Mouse (Mus musculus): ENCODE data around the gene Fam126b.
"Not testable (repeated sequence)": the region's sequence is repeated elsewhere in the genome, so short reads cannot be mapped to it uniquely, and the experiment has no call there.

Gene Fam126b

DNA sequence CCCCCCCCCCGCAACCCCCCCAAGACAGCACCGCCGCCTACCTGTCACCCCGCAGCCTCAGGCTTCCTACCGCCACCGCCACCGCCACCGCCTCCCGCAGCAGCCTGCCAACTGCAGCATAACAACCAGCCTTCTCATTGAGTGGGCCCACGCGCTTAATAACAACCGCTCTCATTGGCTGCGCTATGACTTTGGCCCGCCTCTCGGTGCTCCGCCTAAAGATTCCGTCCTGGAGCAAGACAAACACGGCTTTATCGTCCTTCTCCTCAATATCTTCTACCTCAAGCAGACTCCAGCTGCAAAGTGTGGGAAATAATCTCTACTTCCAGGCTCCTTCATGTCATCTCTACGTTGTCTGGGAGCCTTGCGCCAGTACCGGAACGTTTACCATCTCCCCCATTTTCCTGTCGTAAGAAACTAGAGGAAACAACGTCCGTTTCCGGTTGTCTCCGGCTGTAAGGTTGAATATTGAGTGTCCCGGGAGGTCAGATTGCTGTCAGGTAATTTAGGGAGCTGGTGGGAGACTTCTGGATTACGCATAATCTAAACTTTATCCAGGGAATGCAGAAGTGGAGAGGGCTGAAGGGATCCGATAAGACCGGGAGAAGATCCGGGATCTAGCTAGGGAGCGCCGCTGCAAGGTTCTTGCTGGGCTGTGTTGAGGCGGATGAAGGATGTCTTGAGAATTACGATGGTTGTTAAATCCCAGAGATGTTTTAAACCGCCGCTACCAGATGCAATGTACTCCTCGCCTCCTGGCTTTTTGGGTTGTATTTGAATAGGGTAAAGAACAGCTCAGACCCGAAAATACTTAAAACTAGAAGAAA, at the start of gene Fam126b, which contains the start of gene Ndufb3:
Fam126b (minus strand) TSS at position 153 of the 827 bp plus-strand sequence.
Ndufb3 (plus strand) TSS at position 214 of the 827 bp plus-strand sequence.
- DNase-seq (ENCODE audit: low read depth): peak; percentile 95

DNA sequence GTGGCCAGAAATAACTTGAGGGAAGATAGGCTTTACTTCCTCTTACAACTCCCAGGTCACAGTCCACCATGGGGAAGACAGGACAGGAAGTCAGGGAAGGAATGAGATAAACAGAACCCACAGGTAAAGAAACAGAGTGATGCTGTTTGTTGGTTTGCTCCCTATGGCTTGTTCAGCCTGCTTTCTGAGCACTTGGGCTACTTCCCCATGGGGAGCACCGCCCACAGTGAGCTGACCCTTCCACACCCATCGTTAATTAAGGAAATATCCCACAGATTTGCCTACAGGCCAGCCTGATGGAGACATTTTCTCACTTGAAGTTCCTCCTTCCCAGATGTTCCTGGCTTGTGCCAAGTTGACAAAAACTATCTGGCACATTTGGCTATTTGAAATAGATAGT, 42.7 kb upstream of the Fam126b start:
- not testable (repeated sequence) for DNase-seq (ENCODE audit: low read depth)

DNA sequence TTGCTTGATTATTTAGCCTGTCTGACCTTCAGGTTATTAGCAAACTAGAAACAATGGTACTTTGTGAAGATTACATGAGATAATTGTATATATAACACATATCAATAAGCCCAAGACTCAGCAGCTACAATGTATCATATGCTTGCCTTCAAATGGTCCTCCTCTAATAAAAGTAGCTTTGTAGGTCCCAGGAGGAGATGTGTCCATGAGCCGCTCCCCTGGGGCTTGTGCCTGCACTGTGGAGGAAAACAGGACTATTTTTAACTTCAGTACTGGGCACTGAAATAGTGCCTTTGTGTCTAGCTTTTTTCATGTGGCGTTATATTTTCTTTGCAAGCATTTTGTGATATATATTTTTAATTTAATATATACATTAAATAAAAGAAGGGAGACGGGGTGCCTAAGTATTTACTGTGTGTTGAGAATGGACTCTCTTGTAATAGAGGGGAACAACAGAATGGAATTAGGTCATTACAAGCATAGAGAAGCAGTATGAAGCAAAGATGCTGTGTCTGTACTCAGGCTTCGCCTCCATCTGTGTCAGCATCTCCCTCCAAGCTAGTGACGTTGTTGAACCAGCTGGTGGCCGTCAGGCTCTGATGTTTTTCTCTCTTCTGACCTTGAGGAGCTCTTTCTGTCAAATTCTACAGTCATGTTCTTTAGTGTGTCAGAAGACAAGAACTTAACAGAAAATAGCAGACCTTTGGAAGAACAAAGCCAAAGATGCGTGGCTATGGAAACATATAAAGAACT, 36.0 kb upstream of the Fam126b start:
- DNase-seq (ENCODE audit: low read depth): no peak

DNA sequence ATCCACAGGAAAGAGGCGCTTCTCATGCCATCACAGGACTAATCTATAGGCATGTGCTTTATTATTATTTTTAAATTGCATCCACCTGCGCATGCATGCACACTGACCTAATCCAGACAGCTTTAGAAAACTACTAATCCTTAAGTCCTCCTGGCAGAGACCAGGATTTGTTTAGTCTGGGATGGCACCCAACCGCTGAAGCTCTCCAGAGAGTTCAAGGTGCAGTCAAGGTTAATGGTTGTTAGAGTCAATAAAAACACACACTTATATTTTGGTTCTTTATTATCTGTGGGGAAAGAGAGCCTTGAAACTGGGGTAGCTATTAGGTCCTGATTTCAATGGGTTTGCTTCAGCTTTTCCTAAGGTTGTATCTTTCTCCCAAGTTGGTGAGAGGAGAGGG, 35.1 kb upstream of the Fam126b start:
- no peak for DNase-seq (ENCODE audit: low read depth)

DNA sequence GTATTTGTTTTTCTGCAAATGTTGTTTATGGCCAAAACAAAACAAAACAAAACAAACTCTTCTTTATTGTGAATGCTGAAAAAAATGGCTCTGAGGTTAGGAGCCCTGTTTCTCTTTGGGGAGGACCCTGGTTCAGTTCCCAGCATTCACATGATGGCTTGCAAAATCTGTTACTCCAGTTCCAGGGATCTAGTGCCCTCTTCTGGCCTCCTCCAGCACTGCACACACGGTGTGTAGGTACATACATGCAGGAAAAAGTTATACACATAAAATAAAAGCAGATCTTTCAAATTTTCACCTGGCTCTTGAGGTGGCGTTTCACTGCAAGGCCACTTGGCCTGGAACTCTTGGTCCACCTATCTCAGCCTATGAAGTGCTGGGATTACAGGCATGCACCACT, 32.6 kb upstream of the Fam126b start:
- DNase-seq (ENCODE audit: low read depth): peak; percentile 53

DNA sequence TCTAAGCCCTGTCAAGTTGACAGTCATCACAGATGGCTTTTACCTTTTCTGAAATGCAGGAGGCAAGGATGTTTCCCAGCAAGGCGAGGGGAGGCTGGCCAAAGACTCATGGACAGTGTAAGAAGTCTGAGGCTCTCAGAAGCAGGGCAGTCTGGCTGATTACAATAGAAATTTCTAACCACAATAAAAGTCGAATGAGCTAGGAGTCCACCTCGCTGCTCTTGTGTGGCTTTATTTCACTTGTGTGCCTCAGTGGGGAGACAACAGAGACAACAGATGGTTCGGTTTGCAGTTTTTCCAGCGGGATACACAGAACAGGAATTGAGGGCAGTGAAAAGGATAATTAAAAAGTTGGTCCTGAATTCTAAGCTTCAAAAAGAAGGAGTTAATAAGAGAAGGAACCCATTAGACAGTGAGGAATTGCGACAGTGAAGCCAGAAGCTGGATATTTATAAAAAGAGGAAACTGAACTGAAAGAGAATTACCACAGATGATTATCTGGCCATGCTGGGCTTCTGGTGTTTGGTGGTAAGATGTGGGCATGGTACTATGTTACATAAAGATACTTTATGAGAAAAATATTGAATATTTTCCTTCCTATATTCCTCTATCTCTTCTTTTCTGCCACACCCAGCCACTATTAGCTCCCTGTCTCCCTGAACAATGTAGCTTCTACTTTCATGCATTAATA, 32.0 kb upstream of the Fam126b start:
- DNase-seq (ENCODE audit: low read depth): peak; percentile 91

DNA sequence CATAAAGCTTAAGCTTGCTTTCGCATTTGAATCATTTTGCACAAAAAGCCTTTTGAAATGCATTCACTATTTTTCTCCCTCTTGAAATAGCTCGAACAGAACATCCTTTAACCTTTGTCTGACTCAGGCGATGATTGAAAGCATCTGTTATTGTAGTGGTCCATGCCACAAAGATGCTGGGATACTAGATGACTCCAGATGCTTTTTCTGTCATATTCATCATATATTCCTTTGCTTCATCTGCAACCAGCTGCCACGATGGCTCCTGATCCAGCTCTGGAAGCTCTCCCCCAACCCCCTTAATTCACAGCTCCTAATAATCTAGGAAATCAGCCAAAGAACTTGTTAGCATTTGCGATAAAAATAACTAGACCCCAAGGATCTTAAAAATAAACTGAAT, 31.0 kb upstream of the Fam126b start:
- no peak for DNase-seq (ENCODE audit: low read depth)

DNA sequence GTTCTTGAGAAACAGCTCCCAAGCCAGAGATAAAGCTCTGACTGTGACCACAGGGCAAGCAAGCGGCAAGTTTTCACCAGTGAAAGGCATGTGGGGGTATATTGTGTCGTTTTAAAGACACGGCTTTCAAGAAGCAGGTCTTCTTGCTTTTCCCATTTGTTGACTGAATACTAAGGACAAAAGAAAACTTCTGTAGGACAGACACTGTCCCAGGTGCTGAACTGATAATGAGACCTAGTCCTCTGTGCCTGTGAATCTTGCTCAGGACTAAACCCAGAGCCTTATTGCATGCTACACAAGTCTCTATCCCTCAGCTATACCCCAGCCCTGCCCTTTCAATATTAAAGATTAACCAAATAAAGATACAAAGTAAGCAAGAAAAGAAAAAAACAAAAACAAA, 30.1 kb upstream of the Fam126b start:
- DNase-seq (ENCODE audit: low read depth): peak; percentile 56

DNA sequence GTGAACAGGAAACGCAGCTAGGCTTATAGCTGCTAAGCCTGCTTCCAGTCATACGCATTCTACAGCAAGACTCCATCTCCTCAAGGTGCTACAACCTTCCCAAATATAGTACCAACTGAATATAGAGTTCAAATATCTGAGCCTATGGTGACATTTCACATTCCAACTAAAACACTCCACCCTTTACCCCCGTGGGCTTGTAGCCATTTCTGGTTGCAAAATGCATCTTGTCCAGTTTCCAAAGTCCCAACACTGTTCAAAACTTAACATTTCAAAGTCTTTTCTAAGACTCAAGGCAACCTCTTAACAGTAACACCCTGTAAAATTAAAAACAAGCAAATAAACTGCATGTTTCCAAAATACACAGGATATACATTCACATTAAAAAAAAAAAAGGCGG, 29.0 kb upstream of the Fam126b start:
- DNase-seq (ENCODE audit: low read depth): no peak

DNA sequence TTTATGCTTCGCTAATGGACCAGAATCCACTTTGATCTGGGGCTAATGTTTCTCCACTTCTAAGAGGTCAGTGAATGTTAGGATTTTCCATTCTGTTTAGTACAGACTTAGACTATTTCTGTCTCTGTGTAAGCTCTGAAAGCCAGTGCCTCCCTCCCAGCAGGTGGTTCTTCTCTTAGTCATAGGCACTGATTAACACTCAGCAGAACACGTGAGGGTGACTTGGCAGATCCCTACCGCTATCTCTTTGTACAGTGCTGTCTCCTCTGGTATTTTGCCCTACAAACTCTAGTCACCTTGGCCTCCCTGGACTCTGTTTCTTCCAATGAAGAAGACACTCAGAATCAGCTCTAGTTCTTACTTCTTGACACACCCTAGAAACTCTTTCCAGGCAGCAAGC, 28.3 kb upstream of the Fam126b start:
- peak; percentile 28 for DNase-seq (ENCODE audit: low read depth)

DNA sequence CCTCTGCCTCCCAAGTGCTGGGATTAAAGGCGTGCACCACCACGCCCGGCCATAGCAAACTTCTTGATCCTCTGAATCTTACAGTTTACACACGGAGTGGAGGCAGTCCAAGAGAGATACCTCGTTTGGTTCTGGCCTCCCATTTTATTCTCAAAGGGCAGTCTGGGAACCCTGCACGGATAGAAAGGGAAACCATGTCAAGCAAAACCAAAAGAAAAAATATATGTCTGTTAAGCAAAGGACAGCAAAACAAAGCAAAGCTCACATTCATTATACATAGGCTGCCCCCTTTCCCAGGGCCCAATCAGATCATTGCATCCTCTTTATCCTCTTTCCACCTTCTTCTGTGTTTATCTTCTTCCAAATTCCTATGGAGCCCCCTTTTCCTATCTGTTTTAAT, 27.7 kb upstream of the Fam126b start:
- DNase-seq (ENCODE audit: low read depth): peak; percentile 56

DNA sequence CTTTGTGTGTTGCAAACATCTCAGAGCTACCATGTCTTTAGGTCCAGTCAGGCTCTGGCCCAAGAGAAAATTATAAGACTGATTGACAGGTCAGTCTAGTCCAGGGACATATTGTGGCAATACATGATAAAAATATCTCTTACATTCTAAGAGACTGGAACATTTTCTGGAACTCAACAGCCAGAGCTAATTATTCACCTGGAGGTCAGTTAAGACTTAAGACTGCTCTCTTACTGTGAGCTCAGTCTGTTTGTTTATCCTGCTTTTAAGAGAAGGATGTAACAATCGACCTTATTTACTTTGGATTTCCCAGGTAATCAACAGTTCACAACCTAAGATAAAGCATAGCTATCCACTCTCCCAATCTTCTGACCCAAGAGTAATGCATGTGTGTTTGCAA, 24.5 kb upstream of the Fam126b start:
- DNase-seq (ENCODE audit: low read depth): no peak

DNA sequence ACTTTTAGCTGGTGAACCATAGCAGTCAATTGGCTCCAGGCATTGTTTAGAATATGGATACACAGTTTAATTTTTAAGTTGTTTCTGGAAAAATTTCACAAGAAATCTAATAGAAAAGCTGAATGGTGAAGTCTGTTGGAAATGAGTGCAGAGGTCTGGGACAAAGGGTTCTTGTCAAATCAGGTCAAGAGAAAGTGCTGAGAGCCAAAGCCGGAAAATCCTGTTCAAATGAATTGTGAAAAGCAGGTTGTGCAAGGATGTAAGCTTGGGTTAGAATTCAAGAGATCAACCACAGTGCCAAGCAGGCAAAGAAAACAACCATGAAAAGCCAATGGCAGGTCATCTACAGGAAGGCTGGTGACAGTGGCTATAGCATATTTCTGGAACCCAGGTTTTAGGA, 24.0 kb upstream of the Fam126b start:
- no peak for DNase-seq (ENCODE audit: low read depth)

DNA sequence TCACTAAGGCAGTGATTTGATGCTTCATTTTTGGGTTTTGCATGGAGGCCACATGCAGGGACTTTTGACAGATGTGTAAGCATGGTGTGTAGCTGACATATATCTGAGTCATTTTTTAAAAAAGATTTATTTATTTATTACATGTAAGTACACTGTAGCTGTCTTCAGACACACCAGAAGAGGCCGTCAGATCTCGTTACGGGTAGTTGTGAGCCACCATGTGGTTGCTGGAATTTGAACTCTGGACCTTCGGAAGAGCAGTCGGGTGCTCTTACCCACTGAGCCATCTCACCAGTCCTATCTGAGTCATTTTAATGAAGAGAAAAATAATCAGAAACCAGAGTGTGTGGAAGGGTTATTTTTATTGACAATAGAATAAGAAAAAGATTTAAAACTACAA, 23.5 kb upstream of the Fam126b start:
- not testable (repeated sequence) for DNase-seq (ENCODE audit: low read depth)

DNA sequence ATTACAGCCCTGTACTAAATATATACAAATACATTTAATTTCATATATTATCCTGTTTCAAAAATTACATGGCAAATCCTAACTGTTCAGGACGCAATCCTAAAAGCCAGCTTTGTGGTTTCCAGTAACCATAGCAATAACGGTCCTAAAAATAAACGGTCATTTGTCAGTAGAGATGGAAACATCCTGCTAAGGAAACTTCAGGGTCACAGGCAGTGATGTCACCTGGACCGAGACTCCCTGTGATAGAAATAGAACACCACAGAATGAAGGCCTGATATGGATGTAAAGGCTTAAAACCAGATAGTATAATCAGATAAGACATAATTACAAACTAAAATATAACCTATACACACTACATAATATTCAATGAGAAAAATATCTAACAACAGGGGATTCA, 17.6 kb upstream of the Fam126b start:
- DNase-seq (ENCODE audit: low read depth): peak; percentile 87

DNA sequence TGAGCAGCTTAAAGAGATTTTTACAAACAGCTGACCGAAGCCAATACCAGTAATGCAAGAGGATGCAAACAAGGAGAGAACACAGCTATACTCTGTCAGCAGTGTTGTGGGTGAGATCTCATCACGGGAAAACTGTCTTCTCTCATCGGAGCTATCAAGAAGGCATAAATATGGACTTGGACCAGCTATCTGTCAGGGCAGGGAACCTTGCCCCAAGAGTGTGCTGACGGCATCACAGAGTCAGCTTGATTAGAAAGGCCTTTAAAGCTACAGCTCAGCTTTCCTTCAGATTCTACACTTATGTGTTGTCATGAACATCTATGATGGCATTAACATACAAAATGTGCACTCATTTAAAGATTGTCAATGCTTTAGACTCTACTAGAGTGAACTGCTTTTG, 16.6 kb upstream of the Fam126b start:
- DNase-seq (ENCODE audit: low read depth): no peak

DNA sequence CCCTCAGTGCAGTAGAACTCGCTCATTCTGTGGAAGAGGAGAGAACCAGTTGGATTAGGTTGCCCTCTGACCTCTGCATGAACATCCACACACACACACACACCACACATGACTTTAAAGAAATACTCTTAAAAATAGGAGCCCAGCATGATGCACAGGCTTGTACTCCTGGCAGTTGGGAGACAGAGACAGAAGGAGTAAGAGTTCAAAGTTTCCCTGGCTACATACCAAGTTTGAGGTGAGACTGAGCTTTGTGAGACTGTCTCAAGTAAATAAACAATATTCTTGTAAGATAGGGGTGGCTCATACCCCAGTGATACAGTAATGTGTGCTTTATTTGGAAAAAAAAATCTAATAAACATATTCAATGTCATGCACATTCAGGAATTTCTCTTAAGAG, 1.4 kb upstream of the Fam126b start:
- no peak for DNase-seq (ENCODE audit: low read depth)

DNA sequence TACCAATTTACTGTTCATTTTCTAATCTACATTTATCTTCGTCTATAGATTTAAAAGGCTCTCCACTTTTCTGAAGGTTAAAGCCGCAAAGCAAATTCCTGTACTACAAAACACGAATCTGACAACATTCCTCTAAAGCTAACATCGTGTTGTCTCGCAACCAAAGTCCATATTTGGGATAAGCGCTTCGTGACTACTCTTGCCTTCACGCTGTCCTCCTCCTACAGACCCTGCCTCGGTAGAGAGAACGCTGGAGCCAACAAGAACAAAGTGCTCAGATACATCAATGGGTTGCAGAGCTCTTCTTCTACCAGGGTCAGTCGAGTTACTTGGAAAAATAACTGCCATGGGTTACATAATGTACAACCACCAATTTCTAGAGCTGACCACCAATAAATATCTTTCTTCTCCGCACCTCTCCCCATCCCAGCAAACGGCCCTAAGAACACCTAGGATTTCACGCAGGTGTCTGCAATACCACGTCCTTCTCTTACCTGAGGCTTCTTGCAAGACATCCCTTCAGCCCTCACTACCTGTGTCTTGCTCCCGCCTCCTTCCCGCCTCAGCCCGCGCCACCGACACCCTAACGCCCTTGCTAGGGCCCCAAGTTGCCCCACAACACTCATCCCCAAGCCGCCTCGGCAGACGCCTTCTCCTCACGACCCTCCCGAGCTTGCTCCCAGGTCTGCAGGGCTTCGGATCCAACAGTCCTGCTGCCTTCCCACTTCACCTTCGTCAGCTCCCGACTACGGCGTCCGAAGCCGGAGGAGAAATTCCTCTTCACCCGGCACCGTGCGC, 551 bp downstream of the Fam126b start:
- peak; percentile 45 for DNase-seq (ENCODE audit: low read depth)

DNA sequence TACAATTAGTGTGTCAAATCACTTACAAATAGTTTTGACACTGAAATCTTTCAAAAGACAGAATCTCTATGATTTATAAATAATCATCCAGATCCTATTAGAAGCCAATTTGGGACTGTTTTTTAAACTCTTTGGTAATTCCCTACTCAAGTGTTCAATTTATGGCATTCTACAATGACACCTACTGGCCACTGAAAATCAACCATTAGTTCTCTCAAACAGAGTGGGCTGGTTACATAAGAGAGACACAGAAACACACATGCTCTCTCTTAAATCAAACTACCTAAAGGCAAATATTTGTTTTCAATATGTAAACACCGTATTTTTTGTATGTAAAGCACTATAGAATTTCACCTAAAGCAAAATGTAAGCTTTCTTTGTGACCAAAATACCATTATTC, 1.9 kb downstream of the Fam126b start:
- DNase-seq (ENCODE audit: low read depth): peak; percentile 70

DNA sequence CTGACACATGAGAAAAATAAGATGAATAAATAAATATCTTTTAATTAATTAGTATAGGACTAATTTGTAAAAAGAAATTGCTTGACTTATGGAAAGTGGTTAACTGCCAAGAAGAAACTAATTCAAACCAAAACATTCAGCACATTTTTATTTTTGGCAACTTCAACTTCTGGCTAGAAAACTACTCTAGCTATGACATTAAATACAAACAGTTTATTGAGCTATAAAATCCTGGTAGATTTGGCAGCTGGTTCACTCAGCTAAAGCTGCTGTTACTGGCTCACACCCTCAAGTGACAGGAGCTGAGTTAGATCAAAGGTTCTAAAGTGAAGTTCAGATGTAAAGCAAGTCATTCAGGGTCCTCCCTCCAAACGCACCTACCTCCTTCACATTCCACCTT, 3.5 kb downstream of the Fam126b start:
- no peak for DNase-seq (ENCODE audit: low read depth)

DNA sequence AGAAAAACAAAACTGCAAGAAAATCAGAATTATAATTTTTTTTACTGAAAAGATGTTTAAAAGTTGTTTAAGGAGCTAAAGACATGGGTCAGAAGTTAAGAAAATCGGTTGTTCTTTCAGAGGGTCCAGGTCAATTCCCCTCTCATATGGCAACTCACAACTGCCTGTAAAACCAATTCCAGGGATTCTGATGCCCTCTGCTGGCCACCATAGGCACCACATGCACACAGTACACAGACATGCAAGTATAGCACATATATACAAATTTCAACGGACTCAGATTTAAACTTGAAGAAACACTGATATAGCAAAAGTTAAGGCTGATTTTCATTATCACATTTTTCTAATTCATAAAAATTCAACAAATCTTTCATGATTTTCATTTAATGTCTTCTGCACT, 6.9 kb downstream of the Fam126b start:
- peak; percentile 56 for DNase-seq (ENCODE audit: low read depth)

DNA sequence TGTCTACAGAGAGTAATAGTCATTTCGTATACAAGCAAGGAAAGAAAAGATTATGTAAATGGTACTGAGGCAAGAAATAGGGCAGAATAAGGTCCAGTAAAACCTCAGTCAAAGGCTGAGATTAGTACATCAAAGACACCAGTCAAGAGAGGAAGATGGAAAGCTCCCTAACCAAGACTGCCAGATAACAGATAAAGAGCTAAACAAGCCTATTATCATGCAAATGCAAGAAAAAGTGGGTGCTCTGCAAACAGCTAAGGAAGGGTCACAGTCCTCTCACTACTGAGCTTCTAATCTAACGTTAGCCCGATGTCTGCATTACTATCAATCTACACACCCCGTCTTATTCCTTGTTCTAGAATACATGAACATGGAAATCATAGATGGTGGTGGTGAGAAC, 15.7 kb downstream of the Fam126b start:
- no peak for DNase-seq (ENCODE audit: low read depth)

Data from 416B (cell line).